Mouse (Mus musculus): ENCODE results near the gene Celf2. TPM values are rescaled to one million over a fixed set of nuclear protein-coding genes. Genes with fewer than 3 reads are reported as not detected.

The Celf2 gene
- polyA plus RNA-seq, 1 experiment from 2014 or later = 13.6 TPM

DNA sequence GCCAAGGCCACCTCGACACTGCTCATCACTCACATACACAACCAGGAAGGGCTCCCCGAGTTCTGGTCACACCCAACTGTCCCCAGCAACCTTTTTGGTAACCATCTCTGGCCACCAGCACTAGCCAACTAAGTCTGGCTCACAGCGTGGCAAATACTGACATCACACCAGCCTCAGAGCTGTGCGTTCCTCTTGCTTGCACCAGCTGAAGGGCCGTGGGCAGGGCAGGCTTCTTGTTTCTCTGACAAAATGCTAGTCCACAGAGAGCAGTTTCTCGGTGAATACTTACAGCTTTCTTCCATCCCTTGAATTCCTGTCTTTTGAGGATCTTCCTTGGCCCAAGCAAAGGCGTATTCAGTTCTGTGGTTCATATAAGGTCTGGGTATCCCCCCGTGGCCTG is 565.7 kb downstream of the Celf2 start:
- H3K9me3 ChIP-seq (replicated peaks) = 0 out of 2 replicates have a peak, but pooled peaks cover 3% of the 10 kb centered on the region
- no peak overlapping the region for H3K4me3 ChIP-seq
- H3K36me3 ChIP-seq = no peaks in the 10 kb centered on the region
- H3K27me3 ChIP-seq (replicated peaks) = no peaks in the 10 kb centered on the region
- no peak overlapping the region for H3K9ac ChIP-seq
- 68% methylated on average over 8 of the region's 8 CpGs for WGBS (ENCODE audit: insufficient replicate concordance)
- no peak overlapping the region for H3K4me2 ChIP-seq
- ATAC-seq = no peak
- H3K4me1 ChIP-seq = no peaks in the 10 kb centered on the region
- H3K27ac ChIP-seq = no peak overlapping the region

DNA sequence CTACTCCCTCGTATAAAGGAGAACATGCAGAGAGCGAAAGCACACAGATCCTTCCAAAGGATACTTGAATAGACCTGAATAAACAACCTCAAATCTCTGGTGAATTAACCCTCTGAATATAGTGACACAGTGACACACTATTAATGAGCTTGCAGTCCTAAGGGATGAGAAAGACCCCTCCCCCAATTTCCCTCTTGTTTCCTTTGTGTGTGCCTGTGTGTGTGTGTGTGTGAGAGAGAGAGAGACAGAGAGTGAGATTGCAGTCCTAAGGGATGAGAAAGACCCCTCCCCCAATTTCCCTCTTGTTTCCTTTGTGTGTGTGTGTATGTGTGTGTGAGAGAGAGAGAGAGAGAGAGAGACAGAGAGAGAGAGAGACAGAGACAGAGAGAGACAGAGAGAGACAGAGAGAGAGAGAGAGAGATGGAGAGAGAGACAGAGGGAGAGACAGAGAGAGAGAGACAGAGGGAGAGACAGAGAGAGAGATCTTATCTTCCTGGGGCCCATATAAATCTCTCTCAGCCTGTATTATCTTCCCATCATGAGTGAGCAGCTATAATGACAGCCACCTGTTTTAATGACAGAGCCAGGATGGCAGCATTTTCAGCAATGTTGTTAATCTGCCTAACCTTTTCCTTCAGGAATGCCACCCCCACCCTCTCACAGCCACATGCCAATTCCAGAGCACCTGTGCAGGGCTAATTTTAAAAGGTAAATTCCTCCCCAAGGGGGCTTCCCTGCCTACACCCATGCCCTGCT is 566.5 kb downstream of the Celf2 start:
- no peaks in the 10 kb centered on the region for H3K36me3 ChIP-seq
- H3K9ac ChIP-seq = no peak overlapping the region
- H3K4me1 ChIP-seq = no peaks in the 10 kb centered on the region
- no peak for ATAC-seq
- H3K9me3 ChIP-seq (replicated peaks) = 0 out of 2 replicates have a peak, but pooled peaks cover 3% of the 10 kb centered on the region
- H3K27ac ChIP-seq = no peak overlapping the region
- no peaks in the 10 kb centered on the region for H3K27me3 ChIP-seq (replicated peaks)
- no peak overlapping the region for H3K4me2 ChIP-seq
- no peak overlapping the region for H3K4me3 ChIP-seq
- 72% methylated on average over 2 of the region's 2 CpGs for WGBS (ENCODE audit: insufficient replicate concordance)

DNA sequence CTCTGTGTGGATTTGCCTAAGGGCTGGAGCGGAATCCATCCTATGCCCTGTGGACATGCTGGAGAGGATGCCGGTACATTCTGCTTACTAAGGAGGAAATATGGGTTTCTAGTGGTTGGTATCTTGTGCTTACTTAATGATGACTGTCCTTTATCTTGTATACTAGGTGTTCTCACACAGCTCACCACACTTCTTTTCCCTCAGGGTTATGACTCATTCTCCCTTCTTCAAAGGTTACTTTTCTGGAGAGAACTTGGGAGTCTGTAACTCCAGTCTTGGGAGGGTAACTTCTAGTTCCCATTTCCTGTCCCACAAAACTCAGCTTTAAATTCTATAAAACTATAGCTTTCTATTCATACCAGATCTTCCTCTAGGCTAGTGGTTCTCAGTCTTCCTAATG is 570.2 kb downstream of the Celf2 start:
- WGBS (ENCODE audit: insufficient replicate concordance) = 71% methylated on average over 2 of the region's 2 CpGs
- Histone ChIP-seq H3K4me2 (no peak overlapping the region), H3K4me3 (no peak overlapping the region), H3K27ac (no peak overlapping the region), H3K36me3 (no peaks in the 10 kb centered on the region), H3K27me3 (replicated peaks) (no peaks in the 10 kb centered on the region), H3K9me3 (replicated peaks) (0 out of 2 replicates have a peak, but pooled peaks cover 3% of the 10 kb centered on the region), H3K4me1 (no peaks in the 10 kb centered on the region), H3K9ac (no peak overlapping the region)
- ATAC-seq = no peak

DNA sequence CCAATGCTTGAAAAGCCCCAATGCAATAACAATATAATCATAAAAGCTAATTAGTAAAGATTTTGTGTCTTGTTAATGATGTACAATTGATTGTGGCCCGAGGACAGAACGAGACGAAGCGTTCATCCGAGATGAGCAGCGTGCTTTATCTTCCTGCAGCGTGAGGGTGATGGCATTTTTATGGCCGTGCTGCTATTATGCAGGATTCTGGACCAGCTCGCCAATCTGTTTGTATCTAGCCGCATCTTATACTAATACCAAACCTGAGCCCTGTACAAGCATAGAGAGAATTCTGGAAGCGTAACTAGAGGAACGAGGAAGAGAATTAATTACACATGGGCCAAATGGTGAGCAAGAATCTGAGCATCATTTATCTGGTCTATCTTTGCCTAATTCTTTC is 576.2 kb downstream of the Celf2 start:
- Histone ChIP-seq H3K4me2 (no peak overlapping the region), H3K27me3 (replicated peaks) (no peaks in the 10 kb centered on the region), H3K9me3 (replicated peaks) (no peaks in the 10 kb centered on the region), H3K4me1 (no peaks in the 10 kb centered on the region), H3K9ac (no peak overlapping the region), H3K36me3 (no peaks in the 10 kb centered on the region), H3K27ac (no peak overlapping the region), H3K4me3 (no peak overlapping the region)
- no peak for ATAC-seq
- 77% methylated on average over 12 of the region's 12 CpGs for WGBS (ENCODE audit: insufficient replicate concordance)

DNA sequence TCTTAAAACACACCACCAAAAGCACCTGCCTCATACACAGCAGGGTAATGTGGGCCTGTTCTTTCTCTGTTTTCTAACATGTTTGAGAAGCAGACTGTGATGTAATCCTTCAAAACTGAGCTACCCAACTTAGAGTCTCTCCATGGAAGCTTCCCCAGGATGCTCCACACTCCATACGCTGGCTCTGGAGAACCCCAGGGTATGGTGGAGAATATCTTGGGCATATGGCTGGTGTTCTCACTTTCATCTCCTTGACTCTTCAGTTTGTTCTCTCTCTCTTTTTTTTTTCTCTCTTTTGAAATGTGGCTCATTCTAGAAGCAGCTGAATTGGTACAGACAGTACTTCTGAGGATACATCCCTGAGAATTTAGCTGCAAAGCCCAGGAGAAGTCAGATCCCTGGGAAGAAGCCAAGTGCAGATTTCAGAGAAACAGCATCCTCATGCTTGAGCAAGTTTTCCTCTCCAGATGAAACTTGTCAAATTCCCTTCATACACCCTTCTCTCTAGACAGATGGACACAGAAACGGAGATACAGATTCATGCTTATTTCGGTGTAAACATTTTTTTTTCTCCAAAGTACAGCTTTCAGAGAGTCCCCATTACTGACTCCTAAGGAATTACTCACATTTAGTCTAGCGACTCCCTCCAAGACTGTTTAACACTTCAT is 581.5 kb downstream of the Celf2 start:
- H3K9me3 ChIP-seq (replicated peaks) = no peaks in the 10 kb centered on the region
- no peak overlapping the region for H3K27ac ChIP-seq
- H3K4me3 ChIP-seq = no peak overlapping the region
- H3K9ac ChIP-seq = no peak overlapping the region
- no peaks in the 10 kb centered on the region for H3K27me3 ChIP-seq (replicated peaks)
- WGBS (ENCODE audit: insufficient replicate concordance) = 65% methylated on average over 4 of the region's 4 CpGs
- H3K36me3 ChIP-seq = no peaks in the 10 kb centered on the region
- no peak for ATAC-seq
- H3K4me1 ChIP-seq = no peaks in the 10 kb centered on the region
- H3K4me2 ChIP-seq = no peak overlapping the region

DNA sequence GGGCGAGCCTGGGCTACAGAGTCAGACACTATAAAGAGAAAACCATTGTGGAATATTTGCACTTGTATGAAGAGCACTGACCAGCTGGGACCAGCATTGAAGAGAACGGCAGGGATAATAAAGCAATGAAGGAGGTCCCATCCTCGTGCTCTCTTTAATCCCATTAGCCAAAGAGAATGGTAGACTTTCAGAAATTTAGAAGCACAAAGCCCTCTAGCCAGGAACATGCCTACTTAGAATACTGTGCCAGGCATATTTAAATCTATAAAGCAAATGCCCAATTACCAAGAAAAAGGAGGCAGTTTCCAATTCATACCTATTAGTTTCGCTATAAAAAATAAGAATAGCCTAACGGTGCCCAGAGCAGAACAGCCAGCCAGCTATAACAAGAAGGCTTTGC is 583.9 kb downstream of the Celf2 start:
- 76% methylated on average over 5 of the region's 5 CpGs for WGBS (ENCODE audit: insufficient replicate concordance)
- Histone ChIP-seq H3K27ac (no peak overlapping the region), H3K36me3 (no peaks in the 10 kb centered on the region), H3K9ac (no peak overlapping the region), H3K4me3 (no peak overlapping the region), H3K4me2 (no peak overlapping the region), H3K9me3 (replicated peaks) (no peaks in the 10 kb centered on the region), H3K27me3 (replicated peaks) (no peaks in the 10 kb centered on the region), H3K4me1 (no peaks in the 10 kb centered on the region)
- ATAC-seq = no peak

DNA sequence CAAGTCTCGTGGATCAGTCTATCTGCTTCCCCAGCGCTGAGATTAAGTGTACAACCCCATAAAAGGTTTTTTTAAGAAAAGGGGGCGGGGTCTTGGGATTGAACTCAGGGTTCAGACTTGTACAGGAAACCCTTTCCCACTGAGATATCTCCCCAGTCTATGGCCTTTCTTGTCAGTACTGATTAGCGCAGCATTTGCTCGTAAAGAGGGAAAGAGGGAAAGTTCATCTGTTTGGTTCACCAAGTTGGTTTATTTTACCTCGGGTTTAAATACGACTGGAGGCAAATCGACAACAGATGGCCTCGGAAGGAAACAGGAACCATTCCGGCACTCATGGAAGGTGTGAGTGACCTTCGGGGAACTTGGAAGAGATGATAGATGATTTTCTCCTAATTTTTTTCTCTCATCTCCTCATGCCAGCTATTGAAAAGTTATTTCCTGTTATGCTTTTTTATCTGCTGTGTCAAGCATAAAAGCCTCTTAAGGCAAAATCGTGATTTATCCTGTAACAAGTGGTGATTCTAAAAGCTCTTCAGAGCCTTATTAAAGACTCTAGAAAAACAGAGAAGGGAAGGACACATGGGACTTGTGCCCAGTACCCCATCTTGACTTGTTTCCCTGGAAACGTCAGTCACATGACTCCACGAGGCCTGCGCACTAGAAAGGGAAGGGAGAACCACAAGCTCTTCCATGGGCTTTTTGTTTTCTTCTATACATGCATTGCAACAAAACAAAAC is 585.5 kb downstream of the Celf2 start:
- no peak overlapping the region for H3K27ac ChIP-seq
- 46% methylated on average over 15 of the region's 15 CpGs for WGBS (ENCODE audit: insufficient replicate concordance)
- H3K4me2 ChIP-seq = no peak overlapping the region
- no peaks in the 10 kb centered on the region for H3K27me3 ChIP-seq (replicated peaks)
- no peaks in the 10 kb centered on the region for H3K9me3 ChIP-seq (replicated peaks)
- H3K4me3 ChIP-seq = no peak overlapping the region
- H3K36me3 ChIP-seq = no peaks in the 10 kb centered on the region
- no peak overlapping the region for H3K9ac ChIP-seq
- no peaks in the 10 kb centered on the region for H3K4me1 ChIP-seq
- no peak for ATAC-seq

DNA sequence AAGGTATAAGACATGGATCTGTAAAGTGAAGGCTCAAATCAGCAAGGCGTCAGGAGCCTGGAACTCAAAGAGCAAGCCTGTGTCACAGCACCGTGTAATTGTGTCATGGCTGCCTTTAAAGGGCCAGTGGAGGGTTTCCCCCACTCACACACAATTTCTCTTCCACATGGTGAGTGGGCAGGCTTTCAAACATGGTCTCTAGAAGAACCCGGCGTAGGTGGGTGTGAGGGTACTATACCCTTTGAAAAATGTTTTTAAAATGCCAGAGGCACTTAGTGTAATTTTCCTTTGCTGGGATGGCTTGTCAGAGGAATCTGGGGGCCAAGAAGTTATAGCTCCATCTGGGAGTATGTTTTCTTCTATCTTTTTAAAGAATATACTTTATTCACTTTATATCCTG is 594.0 kb downstream of the Celf2 start:
- Histone ChIP-seq H3K36me3 (no peaks in the 10 kb centered on the region), H3K27ac (no peak overlapping the region), H3K4me1 (no peaks in the 10 kb centered on the region), H3K4me3 (no peak overlapping the region), H3K4me2 (no peak overlapping the region), H3K9ac (no peak overlapping the region), H3K9me3 (replicated peaks) (no peaks in the 10 kb centered on the region), H3K27me3 (replicated peaks) (no peaks in the 10 kb centered on the region)
- no peak for ATAC-seq
- 66% methylated on average over 4 of the region's 4 CpGs for WGBS (ENCODE audit: insufficient replicate concordance)

DNA sequence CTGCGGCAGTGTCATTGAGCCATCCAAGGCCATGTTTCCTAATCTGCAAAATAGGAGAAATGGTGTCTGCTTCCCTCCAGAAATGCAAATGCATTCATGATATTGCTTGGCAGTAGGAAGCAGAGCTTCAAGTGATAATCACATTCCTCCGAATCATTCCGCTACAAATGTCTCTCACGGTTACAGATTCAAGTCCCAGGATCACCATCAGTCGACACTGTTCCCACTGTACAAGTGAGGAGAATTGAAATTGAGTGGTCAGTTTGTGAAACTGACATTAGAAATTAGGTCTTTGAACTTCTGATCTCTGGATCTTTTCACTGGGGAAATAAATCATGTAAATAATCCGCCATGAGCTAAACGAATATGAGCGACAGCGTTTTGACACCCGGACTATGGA is 596.0 kb downstream of the Celf2 start:
- Histone ChIP-seq H3K27me3 (replicated peaks) (no peaks in the 10 kb centered on the region), H3K36me3 (no peaks in the 10 kb centered on the region), H3K9ac (no peak overlapping the region), H3K4me3 (no peak overlapping the region), H3K4me2 (no peak overlapping the region), H3K4me1 (no peaks in the 10 kb centered on the region), H3K27ac (no peak overlapping the region), H3K9me3 (replicated peaks) (no peaks in the 10 kb centered on the region)
- 81% methylated on average over 10 of the region's 10 CpGs for WGBS (ENCODE audit: insufficient replicate concordance)
- ATAC-seq = no peak

DNA sequence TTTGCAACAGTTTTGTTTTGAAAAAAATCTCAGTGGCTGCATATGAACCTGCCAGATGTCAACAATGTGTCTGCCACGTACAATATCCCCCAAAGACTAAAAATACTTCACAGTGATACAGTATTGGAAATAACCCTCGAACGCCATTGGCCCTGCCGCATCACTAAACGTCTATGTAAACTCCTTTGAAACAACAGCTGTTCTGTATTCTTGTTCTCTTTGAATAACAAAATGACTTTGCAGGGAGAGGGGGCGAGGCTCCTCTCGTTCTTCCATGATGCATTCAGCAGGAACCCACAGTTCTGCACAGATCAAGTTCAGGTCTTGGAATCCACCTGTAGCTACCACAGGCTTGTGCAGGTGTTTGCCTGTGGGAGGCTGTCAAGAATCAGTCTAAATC is 597.4 kb downstream of the Celf2 start:
- Histone ChIP-seq H3K4me1 (no peaks in the 10 kb centered on the region), H3K27ac (no peak overlapping the region), H3K36me3 (no peaks in the 10 kb centered on the region), H3K4me2 (no peak overlapping the region), H3K9ac (no peak overlapping the region), H3K9me3 (replicated peaks) (no peaks in the 10 kb centered on the region), H3K4me3 (no peak overlapping the region), H3K27me3 (replicated peaks) (no peaks in the 10 kb centered on the region)
- no peak for ATAC-seq
- 61% methylated on average over 7 of the region's 7 CpGs for WGBS (ENCODE audit: insufficient replicate concordance)

DNA sequence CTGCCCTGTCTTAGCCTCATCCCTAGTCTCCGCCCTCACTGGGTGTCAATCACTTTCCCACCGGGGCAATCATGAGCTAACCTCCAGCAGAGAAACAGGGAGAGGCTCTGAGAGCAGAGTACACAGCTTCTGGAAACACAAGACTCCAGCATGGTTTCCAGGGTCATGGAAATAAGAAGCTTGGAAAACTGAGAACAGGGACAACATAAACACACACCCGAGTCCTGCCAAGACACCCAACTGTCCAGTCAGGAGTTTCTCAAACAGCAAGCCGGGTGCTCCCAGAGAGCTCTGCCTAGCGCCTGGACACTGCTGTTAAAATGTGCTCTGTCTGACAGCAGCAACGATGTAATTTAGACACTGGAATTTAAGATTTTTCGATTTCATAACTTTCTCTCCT is 599.4 kb downstream of the Celf2 start:
- H3K4me1 ChIP-seq = no peaks in the 10 kb centered on the region
- no peak overlapping the region for H3K27ac ChIP-seq
- no peaks in the 10 kb centered on the region for H3K9me3 ChIP-seq (replicated peaks)
- H3K9ac ChIP-seq = no peak overlapping the region
- 69% methylated on average over 7 of the region's 7 CpGs for WGBS (ENCODE audit: insufficient replicate concordance)
- ATAC-seq = no peak
- no peak overlapping the region for H3K4me2 ChIP-seq
- H3K27me3 ChIP-seq (replicated peaks) = no peaks in the 10 kb centered on the region
- H3K36me3 ChIP-seq = no peaks in the 10 kb centered on the region
- H3K4me3 ChIP-seq = no peak overlapping the region

DNA sequence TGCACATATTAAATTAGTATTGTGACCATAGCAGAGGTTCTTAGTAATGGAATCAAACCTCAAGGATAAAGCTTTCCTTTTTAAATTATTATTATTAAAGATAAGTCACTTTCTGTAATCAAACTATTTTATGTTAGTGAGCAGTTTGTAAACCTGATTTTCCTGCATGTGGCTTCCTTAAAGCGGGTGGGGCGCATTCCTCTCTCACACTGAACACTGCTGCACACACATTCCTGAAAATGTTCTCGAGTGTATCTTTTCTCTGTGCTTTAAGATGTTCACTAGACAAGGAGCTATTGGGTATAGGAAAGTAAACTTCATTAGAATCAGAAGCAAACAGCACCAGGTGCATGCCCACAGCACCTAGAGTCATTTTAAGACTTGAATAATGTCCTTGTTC is 605.0 kb downstream of the Celf2 start:
- no peak overlapping the region for H3K4me3 ChIP-seq
- H3K27ac ChIP-seq = no peak overlapping the region
- no peak overlapping the region for H3K9ac ChIP-seq
- ATAC-seq = no peak
- no peak overlapping the region for H3K4me2 ChIP-seq
- 73% methylated on average over 3 of the region's 3 CpGs for WGBS (ENCODE audit: insufficient replicate concordance)
- no peaks in the 10 kb centered on the region for H3K9me3 ChIP-seq (replicated peaks)
- H3K27me3 ChIP-seq (replicated peaks) = no peaks in the 10 kb centered on the region
- no peaks in the 10 kb centered on the region for H3K4me1 ChIP-seq
- H3K36me3 ChIP-seq = no peaks in the 10 kb centered on the region
